Mouse (Mus musculus): Measurements from ENCODE around the gene Ovol1. TPM values are rescaled to one million over a fixed set of nuclear protein-coding genes. Genes with fewer than 3 reads are reported as not detected.

Gene Ovol1
- polyA plus RNA-seq (2014; fragmentation: Illumina TruSeq; extraction: RNeasy Lipid Tissue Mini Kit (QIAGEN cat#74804); ENCODE audit: low read depth, low replicate concordance) = 2.4 TPM

GRCm38 (mm10) chr19:5560457-5561041 lies at the start of gene Ovol1:
Gene Ovol1 (minus strand): TSS chr19:5560646.

GRCm38 (mm10) chr19:5609547-5610404 lies 49.3 kb upstream of the Ovol1 start, which contains the start of gene Kat5:
Gene Kat5 (minus strand): TSS chr19:5610237.

GRCm38 (mm10) chr19:5601752-5602541 lies 41.5 kb upstream of the Ovol1 start, which contains the start of gene Rnaseh2c:
Gene Rnaseh2c (plus strand): TSS chr19:5601873.

GRCm38 (mm10) chr19:5567534-5568469 lies 7.4 kb upstream of the Ovol1 start, which contains the start of gene Ap5b1:
Gene Ap5b1 (plus strand): TSS chr19:5568025.

GRCm38 (mm10) chr19:5510031-5511026 lies 50.1 kb downstream of the Ovol1 start, which contains the start of gene Snx32:
Gene Snx32 (minus strand): TSS chr19:5510538.

GRCm38 (mm10) chr19:5503687-5504086 lies 56.8 kb downstream of the Ovol1 start, which contains the start of gene 1700020D05Rik:
Gene 1700020D05Rik (minus strand): TSS chr19:5503787.

Other genes with a start within 250 kb of the Ovol1 start
- not detected for gene Catsper1, start 224.9 kb downstream of the Ovol1 start, polyA plus RNA-seq (2014; fragmentation: Illumina TruSeq; extraction: RNeasy Lipid Tissue Mini Kit (QIAGEN cat#74804); ENCODE audit: low read depth, low replicate concordance)
- not detected for gene Cst6, start 211.1 kb downstream of the Ovol1 start, polyA plus RNA-seq (2014; fragmentation: Illumina TruSeq; extraction: RNeasy Lipid Tissue Mini Kit (QIAGEN cat#74804); ENCODE audit: low read depth, low replicate concordance)
- gene Eif1ad, start 193.9 kb downstream of the Ovol1 start, polyA plus RNA-seq (2014; fragmentation: Illumina TruSeq; extraction: RNeasy Lipid Tissue Mini Kit (QIAGEN cat#74804); ENCODE audit: low read depth, low replicate concordance) = 13.9 TPM
- gene Banf1, start 193.5 kb downstream of the Ovol1 start, polyA plus RNA-seq (2014; fragmentation: Illumina TruSeq; extraction: RNeasy Lipid Tissue Mini Kit (QIAGEN cat#74804); ENCODE audit: low read depth, low replicate concordance) = 5.5 TPM
- 2.4 TPM for gene Sart1, start 171.9 kb downstream of the Ovol1 start, polyA plus RNA-seq (2014; fragmentation: Illumina TruSeq; extraction: RNeasy Lipid Tissue Mini Kit (QIAGEN cat#74804); ENCODE audit: low read depth, low replicate concordance)
- not detected for gene Tsga10ip, start 158.1 kb downstream of the Ovol1 start, polyA plus RNA-seq (2014; fragmentation: Illumina TruSeq; extraction: RNeasy Lipid Tissue Mini Kit (QIAGEN cat#74804); ENCODE audit: low read depth, low replicate concordance)
- 3.1 TPM for gene Drap1, start 135.7 kb downstream of the Ovol1 start, polyA plus RNA-seq (2014; fragmentation: Illumina TruSeq; extraction: RNeasy Lipid Tissue Mini Kit (QIAGEN cat#74804); ENCODE audit: low read depth, low replicate concordance)
- not detected for gene AI837181, start 135.5 kb downstream of the Ovol1 start, polyA plus RNA-seq (2014; fragmentation: Illumina TruSeq; extraction: RNeasy Lipid Tissue Mini Kit (QIAGEN cat#74804); ENCODE audit: low read depth, low replicate concordance)
- not detected for gene Fosl1, start 113.1 kb downstream of the Ovol1 start, polyA plus RNA-seq (2014; fragmentation: Illumina TruSeq; extraction: RNeasy Lipid Tissue Mini Kit (QIAGEN cat#74804); ENCODE audit: low read depth, low replicate concordance)
- 0.81 TPM for gene Ccdc85b, start 102.8 kb downstream of the Ovol1 start, polyA plus RNA-seq (2014; fragmentation: Illumina TruSeq; extraction: RNeasy Lipid Tissue Mini Kit (QIAGEN cat#74804); ENCODE audit: low read depth, low replicate concordance)
- 3.6 TPM for gene Fibp, start 100.0 kb downstream of the Ovol1 start, polyA plus RNA-seq (2014; fragmentation: Illumina TruSeq; extraction: RNeasy Lipid Tissue Mini Kit (QIAGEN cat#74804); ENCODE audit: low read depth, low replicate concordance)
- gene Ctsw, start 92.1 kb downstream of the Ovol1 start, polyA plus RNA-seq (2014; fragmentation: Illumina TruSeq; extraction: RNeasy Lipid Tissue Mini Kit (QIAGEN cat#74804); ENCODE audit: low read depth, low replicate concordance) = not detected
- gene Efemp2, start 86.7 kb downstream of the Ovol1 start, polyA plus RNA-seq (2014; fragmentation: Illumina TruSeq; extraction: RNeasy Lipid Tissue Mini Kit (QIAGEN cat#74804); ENCODE audit: low read depth, low replicate concordance) = not detected
- gene Mus81, start 72.2 kb downstream of the Ovol1 start, polyA plus RNA-seq (2014; fragmentation: Illumina TruSeq; extraction: RNeasy Lipid Tissue Mini Kit (QIAGEN cat#74804); ENCODE audit: low read depth, low replicate concordance) = 0.69 TPM
- 142 TPM for gene Cfl1, start 70.2 kb downstream of the Ovol1 start, polyA plus RNA-seq (2014; fragmentation: Illumina TruSeq; extraction: RNeasy Lipid Tissue Mini Kit (QIAGEN cat#74804); ENCODE audit: low read depth, low replicate concordance)
- gene 1700020D05Rik, start 56.9 kb downstream of the Ovol1 start, polyA plus RNA-seq (2014; fragmentation: Illumina TruSeq; extraction: RNeasy Lipid Tissue Mini Kit (QIAGEN cat#74804); ENCODE audit: low read depth, low replicate concordance) = not detected
- gene Snx32, start 50.1 kb downstream of the Ovol1 start, polyA plus RNA-seq (2014; fragmentation: Illumina TruSeq; extraction: RNeasy Lipid Tissue Mini Kit (QIAGEN cat#74804); ENCODE audit: low read depth, low replicate concordance) = 0.36 TPM
- not detected for gene Ap5b1, start 7.4 kb upstream of the Ovol1 start, polyA plus RNA-seq (2014; fragmentation: Illumina TruSeq; extraction: RNeasy Lipid Tissue Mini Kit (QIAGEN cat#74804); ENCODE audit: low read depth, low replicate concordance)
- 2.0 TPM for gene Rnaseh2c, start 41.2 kb upstream of the Ovol1 start, polyA plus RNA-seq (2014; fragmentation: Illumina TruSeq; extraction: RNeasy Lipid Tissue Mini Kit (QIAGEN cat#74804); ENCODE audit: low read depth, low replicate concordance)
- gene Kat5, start 49.6 kb upstream of the Ovol1 start, polyA plus RNA-seq (2014; fragmentation: Illumina TruSeq; extraction: RNeasy Lipid Tissue Mini Kit (QIAGEN cat#74804); ENCODE audit: low read depth, low replicate concordance) = 18.3 TPM
- 0.89 TPM for gene Rela, start 76.8 kb upstream of the Ovol1 start, polyA plus RNA-seq (2014; fragmentation: Illumina TruSeq; extraction: RNeasy Lipid Tissue Mini Kit (QIAGEN cat#74804); ENCODE audit: low read depth, low replicate concordance)
- gene Sipa1, start 103.1 kb upstream of the Ovol1 start, polyA plus RNA-seq (2014; fragmentation: Illumina TruSeq; extraction: RNeasy Lipid Tissue Mini Kit (QIAGEN cat#74804); ENCODE audit: low read depth, low replicate concordance) = 0.20 TPM
- 0.40 TPM for gene Map3k11, start 128.1 kb upstream of the Ovol1 start, polyA plus RNA-seq (2014; fragmentation: Illumina TruSeq; extraction: RNeasy Lipid Tissue Mini Kit (QIAGEN cat#74804); ENCODE audit: low read depth, low replicate concordance)
- gene Pcnx3, start 128.3 kb upstream of the Ovol1 start, polyA plus RNA-seq (2014; fragmentation: Illumina TruSeq; extraction: RNeasy Lipid Tissue Mini Kit (QIAGEN cat#74804); ENCODE audit: low read depth, low replicate concordance) = 0.16 TPM
- gene Kcnk7, start 143.7 kb upstream of the Ovol1 start, polyA plus RNA-seq (2014; fragmentation: Illumina TruSeq; extraction: RNeasy Lipid Tissue Mini Kit (QIAGEN cat#74804); ENCODE audit: low read depth, low replicate concordance) = not detected
- gene Ehbp1l1, start 165.7 kb upstream of the Ovol1 start, polyA plus RNA-seq (2014; fragmentation: Illumina TruSeq; extraction: RNeasy Lipid Tissue Mini Kit (QIAGEN cat#74804); ENCODE audit: low read depth, low replicate concordance) = 1.3 TPM
- gene Fam89b, start 169.0 kb upstream of the Ovol1 start, polyA plus RNA-seq (2014; fragmentation: Illumina TruSeq; extraction: RNeasy Lipid Tissue Mini Kit (QIAGEN cat#74804); ENCODE audit: low read depth, low replicate concordance) = not detected
- gene Ltbp3, start 180.3 kb upstream of the Ovol1 start, polyA plus RNA-seq (2014; fragmentation: Illumina TruSeq; extraction: RNeasy Lipid Tissue Mini Kit (QIAGEN cat#74804); ENCODE audit: low read depth, low replicate concordance) = 2.1 TPM
- gene Scyl1, start 210.8 kb upstream of the Ovol1 start, polyA plus RNA-seq (2014; fragmentation: Illumina TruSeq; extraction: RNeasy Lipid Tissue Mini Kit (QIAGEN cat#74804); ENCODE audit: low read depth, low replicate concordance) = 0.53 TPM